Mouse (Mus musculus) hindbrain, postnatal 0 days (tissue): ENCODE measurements around the gene Mad1l1. TPM values are rescaled to one million over a fixed set of nuclear protein-coding genes. Genes with fewer than 3 reads are reported as not detected.

Experiments
- ATAC-seq: fragments of 200-750 bp; cut with Nextera tagmentation; 2 replicates; pipeline ENCODE4 v1.8.0; 2017; ENCODE audit warnings: mild to moderate bottlenecking, moderate TSS enrichment, moderate library complexity
- DNase-seq: peaks from one replicate; pipeline ENCODE4 v3.0.0-alpha.2; 2015; ENCODE audit warnings: low spot score
- H3K27ac ChIP-seq: fragments of 300-500 bp; sonication (generic); 2 replicates; pipeline ENCODE4 v1.5.1; 2014; ENCODE audit warnings: mild to moderate bottlenecking
- H3K27me3 ChIP-seq: fragments of 300-500 bp; sonication (generic); 2 replicates; pipeline ENCODE4 v1.6.1; 2014; ENCODE audit warnings: low read length, mixed read lengths; ENCODE audit not compliant: insufficient read depth
- H3K36me3 ChIP-seq: fragments of 300-500 bp; sonication (generic); 2 replicates; pipeline ENCODE4 v1.6.1; 2014; ENCODE audit warnings: low read length, mixed read lengths; ENCODE audit not compliant: insufficient read depth
- H3K4me1 ChIP-seq: fragments of 300-500 bp; sonication (generic); 2 replicates; pipeline ENCODE4 v1.6.1; 2014; ENCODE audit warnings: antibody characterized with exemption, low read length, mixed read lengths; ENCODE audit not compliant: insufficient read depth
- H3K4me2 ChIP-seq: fragments of 300-500 bp; sonication (generic); 2 replicates; pipeline ENCODE4 v1.6.1; 2014; ENCODE audit warnings: low read depth, mild to moderate bottlenecking, low read length, moderate library complexity, mixed read lengths
- H3K4me3 ChIP-seq: fragments of 300-500 bp; sonication (generic); 2 replicates; pipeline ENCODE4 v1.5.1; 2014; ENCODE audit warnings: low read length
- H3K9ac ChIP-seq: fragments of 300-500 bp; sonication (generic); replicated peaks from 2 replicates; pipeline ENCODE4 v1.6.1; 2014; ENCODE audit warnings: mild to moderate bottlenecking, low read length, moderate library complexity, mixed read lengths
- H3K9me3 ChIP-seq: fragments of 300-500 bp; sonication (generic); 2 replicates; pipeline ENCODE4 v1.6.1; 2016; ENCODE audit warnings: low read length, mixed read lengths
- CTCF ChIP-seq: IDR thresholded peaks from 2 replicates; pipeline ENCODE4 v1.5.1; 2016; ENCODE audit warnings: antibody characterized with exemption, control low read depth, low read depth
- WGBS: fragments of 180-500 bp; shearing (Covaris S2); extraction: QIAGEN DNeasy Blood & Tissue Kit; methylation state at CpG from one replicate; pipeline ENCODE4 v1.1.7; 2014; 5-methylcytosine and 5-hydroxymethylcytosine counted together
- polyA plus RNA-seq: library from polyadenylated mRNA; unstranded; fragments of >200 nt; fragmentation: Nextera tagmentation; extraction: Ambion mirVana; gene quantifications from 2 replicates; pipeline ENCODE4 v1.2.1, GENCODE M21; 2015
- total RNA-seq: library from RNA; depleted of rRNA; stranded (reverse); fragments of >200 nt; gene quantifications from 2 replicates; pipeline ENCODE4 v1.2.3, GENCODE M21; 2014

Mad1l1 gene
- total and polyA plus RNA-seq, 2 experiments from 2014 or later, result 29.1 to 30.9 TPM

DNA sequence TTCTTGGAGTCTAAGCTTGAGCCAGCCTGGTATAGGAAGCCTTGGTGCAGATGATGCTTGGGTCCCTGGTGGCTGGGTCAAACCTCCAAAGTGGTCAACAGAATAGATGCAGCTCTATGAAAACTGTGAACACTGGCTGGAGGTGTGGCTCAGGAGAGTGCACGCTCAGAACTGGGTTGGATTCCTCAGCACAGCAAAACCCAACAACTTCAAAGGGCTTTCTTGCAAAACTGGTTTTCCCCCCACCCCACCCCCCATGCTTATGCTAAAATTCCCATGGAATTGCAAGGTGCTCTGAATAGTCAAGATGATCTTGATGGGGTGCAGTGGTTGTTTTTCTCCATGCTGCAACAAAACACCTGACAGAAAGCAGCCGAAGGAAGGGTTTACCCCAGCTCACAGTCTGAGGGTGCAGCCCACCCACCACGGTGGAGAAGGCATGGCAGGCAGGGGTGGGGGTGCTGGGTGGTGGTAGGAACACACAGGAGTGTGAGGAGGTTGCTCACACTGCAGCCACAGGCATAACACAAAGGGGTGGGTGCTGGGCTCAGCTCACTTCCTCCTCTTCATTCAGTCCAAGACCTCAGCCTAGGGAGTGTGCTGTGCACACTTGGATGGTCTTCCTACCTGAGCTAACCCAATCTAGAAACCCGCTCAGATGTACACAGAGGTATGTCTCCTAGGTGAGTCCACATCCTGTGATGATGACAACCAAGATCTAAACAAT lies 197.5 kb downstream of the Mad1l1 start:
- DNase-seq, result no peak
- ATAC-seq, result no peak
- Histone ChIP-seq H3K4me3 (no peak overlapping the region), H3K36me3 (no peaks in the 10 kb centered on the region), H3K9me3 (no peaks in the 10 kb centered on the region), H3K27ac (no peak overlapping the region), H3K4me2 (no peak overlapping the region), H3K4me1 (peaks cover 19% of the 10 kb centered on the region), H3K9ac (no peak overlapping the region), H3K27me3 (no peaks in the 10 kb centered on the region)
- 76% methylated on average over 4 of the region's 4 CpGs for WGBS
- TF ChIP-seq CTCF, result no peak

- ATAC-seq, result no peak
- Histone ChIP-seq H3K4me3 (no peak overlapping the region), H3K9me3 (no peaks in the 10 kb centered on the region), H3K27ac (no peak overlapping the region), H3K4me2 (no peak overlapping the region), H3K27me3 (no peaks in the 10 kb centered on the region), H3K9ac (no peak overlapping the region), H3K4me1 (peaks cover 20% of the 10 kb centered on the region), H3K36me3 (no peaks in the 10 kb centered on the region)
- TF ChIP-seq CTCF, result no peak
- no peak for DNase-seq
- 76% methylated on average over 5 of the region's 5 CpGs for WGBS
These were observed 198.2 kb downstream of the Mad1l1 start for GRCm38 (mm10) chr5:140123194-140123593.

GRCm38 (mm10) chr5:140121966-140122365 lies 199.4 kb downstream of the Mad1l1 start:
- Histone ChIP-seq H3K36me3 (no peaks in the 10 kb centered on the region), H3K9ac (no peak overlapping the region), H3K4me2 (no peak overlapping the region), H3K4me1 (peaks cover 20% of the 10 kb centered on the region), H3K27ac (peak overlapping the region; percentile 26; the same call in 1 of the 2 replicates), H3K27me3 (no peaks in the 10 kb centered on the region), H3K9me3 (no peaks in the 10 kb centered on the region), H3K4me3 (no peak overlapping the region)
- DNase-seq (peak; percentile 84), ATAC-seq (0 out of 2 replicates have a peak, but pooled peaks have one; percentile 39)
- 36% methylated on average over 3 of the region's 3 CpGs for WGBS
- no peak for TF ChIP-seq CTCF

DNA sequence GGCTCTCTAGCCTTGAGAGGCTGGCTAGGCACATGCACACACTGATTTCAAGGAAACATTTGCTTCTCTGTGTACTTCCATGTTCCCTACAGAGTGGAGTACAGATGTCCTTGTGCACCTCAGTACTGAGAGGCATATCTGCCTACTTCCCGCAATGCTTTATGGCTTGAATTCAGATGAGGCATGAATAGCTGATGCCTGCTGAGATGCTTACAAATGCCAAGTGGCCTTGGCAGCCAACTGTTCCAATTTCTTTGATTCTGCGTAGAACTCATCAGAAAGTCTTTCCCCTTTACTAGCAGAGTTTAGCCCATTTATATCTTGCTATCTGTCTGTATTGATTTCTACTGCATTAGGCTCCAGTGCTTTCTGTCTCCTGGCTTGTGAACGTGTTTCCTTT lies 202.4 kb downstream of the Mad1l1 start:
- Histone ChIP-seq H3K4me1 (peaks cover 35% of the 10 kb centered on the region), H3K9ac (no peak overlapping the region), H3K4me3 (no peak overlapping the region), H3K36me3 (no peaks in the 10 kb centered on the region), H3K27me3 (no peaks in the 10 kb centered on the region), H3K27ac (no peak overlapping the region), H3K4me2 (no peak overlapping the region), H3K9me3 (no peaks in the 10 kb centered on the region)
- DNase-seq (peak; percentile 67), ATAC-seq (no peak)
- 37% methylated on average over 3 of the region's 3 CpGs for WGBS
- TF ChIP-seq CTCF, result no peak

- H3K4me1 ChIP-seq, result peaks cover 35% of the 10 kb centered on the region
- no peak for DNase-seq
- H3K9ac ChIP-seq, result no peak overlapping the region
- no peaks in the 10 kb centered on the region for H3K9me3 ChIP-seq
- H3K4me3 ChIP-seq, result no peak overlapping the region
- H3K27ac ChIP-seq, result no peak overlapping the region
- H3K4me2 ChIP-seq, result no peak overlapping the region
- no peak for ATAC-seq
- no peak for TF ChIP-seq CTCF
- no peaks in the 10 kb centered on the region for H3K36me3 ChIP-seq
- H3K27me3 ChIP-seq, result no peaks in the 10 kb centered on the region
These were observed 203.4 kb downstream of the Mad1l1 start for GRCm38 (mm10) chr5:140117968-140118367.

GRCm38 (mm10) chr5:140115434-140116271 lies 205.7 kb downstream of the Mad1l1 start:
- H3K9ac ChIP-seq, result no peak overlapping the region
- H3K27me3 ChIP-seq, result no peaks in the 10 kb centered on the region
- H3K4me3 ChIP-seq, result no peak overlapping the region
- DNase-seq, result peak; percentile 89
- no peaks in the 10 kb centered on the region for H3K9me3 ChIP-seq
- peak overlapping the region; percentile 51 for H3K27ac ChIP-seq
- H3K36me3 ChIP-seq, result no peaks in the 10 kb centered on the region; the same call in 1 of the 2 replicates
- WGBS, result 14% methylated on average over 8 of the region's 8 CpGs
- peak; percentile 91 for ATAC-seq
- TF ChIP-seq CTCF, result no peak
- H3K4me1 ChIP-seq, result peaks cover 22% of the 10 kb centered on the region; the same call in 1 of the 2 replicates
- H3K4me2 ChIP-seq, result no peak overlapping the region
